Mouse (Mus musculus) liver, embryonic 14.5 days (tissue): ENCODE results near the gene Wdr38.

ENCODE experiments used
- CTCF ChIP-seq: IDR thresholded peaks from 2 replicates; pipeline ENCODE4 v1.5.1; 2016; ENCODE audit warnings: antibody characterized with exemption, low read depth, control low read depth
- EP300 ChIP-seq: IDR thresholded peaks from 2 replicates; pipeline ENCODE4 v1.6.1; 2016; ENCODE audit warnings: antibody characterized with exemption, low read depth

DNA sequence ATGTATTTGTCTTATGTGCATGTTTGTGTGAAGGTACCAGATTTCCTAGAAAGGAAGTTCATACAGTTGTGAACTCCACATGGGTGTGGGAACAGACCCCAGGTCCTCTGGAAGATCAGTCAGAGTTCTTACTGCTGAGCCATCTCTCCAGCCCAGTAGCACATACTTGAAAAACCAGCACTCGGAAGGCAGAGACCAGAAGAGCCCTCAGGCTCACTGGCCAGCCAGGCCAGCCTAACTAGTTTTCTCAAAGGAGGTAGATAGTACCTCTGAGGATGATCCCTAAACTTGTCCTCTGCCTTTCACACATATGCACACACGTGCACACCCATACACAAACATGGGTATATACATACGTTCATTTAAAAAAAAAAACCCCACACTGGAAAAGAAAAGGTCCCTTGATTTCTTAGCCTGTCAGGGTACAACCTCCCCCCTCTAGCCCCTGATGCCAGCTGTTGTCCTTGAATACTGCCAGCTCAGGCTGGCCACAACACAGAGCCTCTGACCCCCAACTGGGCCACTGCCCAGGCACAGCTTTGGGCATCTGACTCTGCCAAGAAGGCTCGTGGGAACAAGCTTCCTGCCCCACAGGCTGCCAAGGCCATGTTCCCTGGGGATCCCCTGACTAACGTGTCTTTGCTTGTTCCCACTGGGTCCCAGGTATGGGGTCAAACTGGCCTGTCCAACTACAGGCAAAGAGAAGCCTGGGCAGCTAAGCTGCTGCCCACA, 44.0 kb upstream of the Wdr38 start:
- TF ChIP-seq EP300 (no peak), CTCF (no peak)
